Mouse (Mus musculus): Measurements from ENCODE around the gene Strada. TPM values are rescaled to one million over a fixed set of nuclear protein-coding genes. Genes with fewer than 3 reads are reported as not detected.
"Not testable (repeated sequence)": the region's sequence is repeated elsewhere in the genome, so short reads cannot be mapped to it uniquely, and the experiment has no call there.

Gene Strada
- total and polyA plus RNA-seq, 2 experiments: 1.8 to 3.9 TPM

GRCm38 (mm10) chr11:106152132-106152531 lies 49.8 kb downstream of the Strada start:
- 92% methylated on average over 8 of the region's 8 CpGs for WGBS
- no peak overlapping the region for H3K27ac ChIP-seq (replicated peaks; ENCODE audit: insufficient read depth, low read depth, low read length)
- DNase-seq (ENCODE audit: extremely low read depth, low read depth, low spot score): no peak
- H3K9ac ChIP-seq (ENCODE audit: low read depth, low read length): no peak overlapping the region
- peaks cover 37% of the 10 kb centered on the region for H3K36me3 ChIP-seq (ENCODE audit: control insufficient read depth, insufficient read depth, low read length)
- H3K4me3 ChIP-seq (ENCODE audit: insufficient read depth, low read depth, low read length): no peak overlapping the region
- H3K4me1 ChIP-seq (ENCODE audit: control insufficient read depth, insufficient read depth, low read length): peaks cover 12% of the 10 kb centered on the region
- H3K27me3 ChIP-seq (ENCODE audit: control insufficient read depth, insufficient read depth, low read length): no peaks in the 10 kb centered on the region
- TF ChIP-seq POLR2A (IDR thresholded peaks at IDR 0.05; ENCODE audit: extremely low read depth, insufficient read depth, low read length): no peak
- no peaks in the 10 kb centered on the region for H3K79me2 ChIP-seq (ENCODE audit: control insufficient read depth, insufficient read depth, low read length)

- H3K36me3 ChIP-seq (ENCODE audit: control insufficient read depth, insufficient read depth, low read length): peaks cover 39% of the 10 kb centered on the region
Observed at GRCm38 (mm10) chr11:106151219-106151618, 50.7 kb downstream of the Strada start.

GRCm38 (mm10) chr11:106134580-106135528 lies 67.1 kb downstream of the Strada start:
- 15% methylated on average over 8 of the region's 8 CpGs for WGBS
- peak overlapping the region; percentile 14; the same call in 1 of the 2 replicates for H3K4me3 ChIP-seq (ENCODE audit: insufficient read depth, low read depth, low read length)

More at GRCm38 (mm10) chr11:106151219-106151618, 50.7 kb downstream of the Strada start:
- peak; percentile 41 for DNase-seq (ENCODE audit: extremely low read depth, low read depth, low spot score)
- no peak overlapping the region for H3K27ac ChIP-seq (replicated peaks; ENCODE audit: insufficient read depth, low read depth, low read length)
- peaks cover 12% of the 10 kb centered on the region for H3K4me1 ChIP-seq (ENCODE audit: control insufficient read depth, insufficient read depth, low read length)
- H3K79me2 ChIP-seq (ENCODE audit: control insufficient read depth, insufficient read depth, low read length): no peaks in the 10 kb centered on the region
- H3K4me3 ChIP-seq (ENCODE audit: insufficient read depth, low read depth, low read length): no peak overlapping the region
- TF ChIP-seq POLR2A (IDR thresholded peaks at IDR 0.05; ENCODE audit: extremely low read depth, insufficient read depth, low read length) (no peak), CTCF (IDR thresholded peaks at IDR 0.05; ENCODE audit: low read depth, low read length) (no peak)
- WGBS: 40% methylated on average over 3 of the region's 3 CpGs
- no peak overlapping the region for H3K9ac ChIP-seq (ENCODE audit: low read depth, low read length)
- no peaks in the 10 kb centered on the region for H3K27me3 ChIP-seq (ENCODE audit: control insufficient read depth, insufficient read depth, low read length)

GRCm38 (mm10) chr11:106132516-106132915 lies 69.5 kb downstream of the Strada start:
- Histone ChIP-seq H3K4me3 (ENCODE audit: insufficient read depth, low read depth, low read length) (no peak overlapping the region), H3K27ac (replicated peaks; ENCODE audit: insufficient read depth, low read depth, low read length) (no peak overlapping the region), H3K4me1 (ENCODE audit: control insufficient read depth, insufficient read depth, low read length) (peaks cover 6% of the 10 kb centered on the region), H3K36me3 (ENCODE audit: control insufficient read depth, insufficient read depth, low read length) (peaks cover 21% of the 10 kb centered on the region), H3K27me3 (ENCODE audit: control insufficient read depth, insufficient read depth, low read length) (no peaks in the 10 kb centered on the region), H3K79me2 (ENCODE audit: control insufficient read depth, insufficient read depth, low read length) (no peaks in the 10 kb centered on the region; the same call in 1 of the 2 replicates), H3K9ac (ENCODE audit: low read depth, low read length) (no peak overlapping the region)
- 95% methylated on average over 5 of the region's 5 CpGs for WGBS
- TF ChIP-seq CTCF (IDR thresholded peaks at IDR 0.05; ENCODE audit: low read depth, low read length) (no peak), POLR2A (IDR thresholded peaks at IDR 0.05; ENCODE audit: extremely low read depth, insufficient read depth, low read length) (no peak)
- no peak for DNase-seq (ENCODE audit: extremely low read depth, low read depth, low spot score)

More at GRCm38 (mm10) chr11:106134580-106135528, 67.1 kb downstream of the Strada start:
- H3K27me3 ChIP-seq (ENCODE audit: control insufficient read depth, insufficient read depth, low read length): no peaks in the 10 kb centered on the region
- H3K36me3 ChIP-seq (ENCODE audit: control insufficient read depth, insufficient read depth, low read length): peaks cover 19% of the 10 kb centered on the region
- H3K9ac ChIP-seq (ENCODE audit: low read depth, low read length): peak overlapping the region; percentile 5; the same call in 1 of the 2 replicates
- peaks cover 6% of the 10 kb centered on the region for H3K4me1 ChIP-seq (ENCODE audit: control insufficient read depth, insufficient read depth, low read length)
- H3K27ac ChIP-seq (replicated peaks; ENCODE audit: insufficient read depth, low read depth, low read length): peak overlapping the region; percentile 57
- TF ChIP-seq POLR2A (IDR thresholded peaks at IDR 0.05; ENCODE audit: extremely low read depth, insufficient read depth, low read length): no peak
- no peak for TF ChIP-seq CTCF (IDR thresholded peaks at IDR 0.05; ENCODE audit: low read depth, low read length)
- no peaks in the 10 kb centered on the region; the same call in 1 of the 2 replicates for H3K79me2 ChIP-seq (ENCODE audit: control insufficient read depth, insufficient read depth, low read length)
- DNase-seq (ENCODE audit: extremely low read depth, low read depth, low spot score): peak; percentile 75

GRCm38 (mm10) chr11:106129477-106129876 lies 72.5 kb downstream of the Strada start:
- H3K4me1 ChIP-seq (ENCODE audit: control insufficient read depth, insufficient read depth, low read length): no peaks in the 10 kb centered on the region; the same call in none of the 2 replicates
- no peak overlapping the region for H3K27ac ChIP-seq (replicated peaks; ENCODE audit: insufficient read depth, low read depth, low read length)
- no peaks in the 10 kb centered on the region for H3K27me3 ChIP-seq (ENCODE audit: control insufficient read depth, insufficient read depth, low read length)
- TF ChIP-seq POLR2A (IDR thresholded peaks at IDR 0.05; ENCODE audit: extremely low read depth, insufficient read depth, low read length): no peak
- no peak for TF ChIP-seq CTCF (IDR thresholded peaks at IDR 0.05; ENCODE audit: low read depth, low read length)
- H3K4me3 ChIP-seq (ENCODE audit: insufficient read depth, low read depth, low read length): no peak overlapping the region
- no peaks in the 10 kb centered on the region; the same call in 1 of the 2 replicates for H3K79me2 ChIP-seq (ENCODE audit: control insufficient read depth, insufficient read depth, low read length)
- H3K36me3 ChIP-seq (ENCODE audit: control insufficient read depth, insufficient read depth, low read length): peaks cover 28% of the 10 kb centered on the region
- DNase-seq (ENCODE audit: extremely low read depth, low read depth, low spot score): no peak
- H3K9ac ChIP-seq (ENCODE audit: low read depth, low read length): no peak overlapping the region
- 80% methylated on average over 1 of the region's 1 CpGs for WGBS

- DNase-seq (ENCODE audit: extremely low read depth, low read depth, low spot score); H3K27ac ChIP-seq (replicated peaks; ENCODE audit: insufficient read depth, low read depth, low read length); H3K27me3 ChIP-seq (ENCODE audit: control insufficient read depth, insufficient read depth, low read length); H3K4me1 ChIP-seq (ENCODE audit: control insufficient read depth, insufficient read depth, low read length); H3K79me2 ChIP-seq (ENCODE audit: control insufficient read depth, insufficient read depth, low read length); H3K9ac ChIP-seq (ENCODE audit: low read depth, low read length); H3K4me3 ChIP-seq (ENCODE audit: insufficient read depth, low read depth, low read length): not testable (repeated sequence)
- WGBS: 97% methylated on average over 6 of the region's 6 CpGs
- H3K36me3 ChIP-seq (ENCODE audit: control insufficient read depth, insufficient read depth, low read length): peaks cover 40% of the 10 kb centered on the region
Observed at GRCm38 (mm10) chr11:106126727-106127373, 75.1 kb downstream of the Strada start.
